Comparison of ENCODE assay signal across 9 mouse cellular contexts in genomic region chr5:67048003-67048402, GRCm38 (mm10). TPM values are rescaled to one million over a fixed set of nuclear protein-coding genes. Genes with fewer than 3 reads are reported as not detected.
DNase-seq lines count a peak whose midpoint lies in the region; ATAC-seq and TF ChIP-seq lines count a peak whose summit lies in the region.
"Had no signal": no experiment of that assay in that cellular context is flagged by ENCODE, and none has a peak within 500 bp of the region (broad histone marks: within the 10 kb centered on the region; RNA-seq: fewer than 3 reads in every experiment).

No protein-coding gene starts in this region.

- H3K4me3 ChIP-seq in stomach, postnatal 0 days (ENCODE audit: low read depth, low read length): no peak overlapping the region
- H3K4me3 ChIP-seq: limb, embryonic 15.5 days had no signal

- no peak overlapping the region for H3K9ac ChIP-seq in stomach, postnatal 0 days (ENCODE audit: low read length)
- H3K9ac ChIP-seq: limb, embryonic 15.5 days had no signal

- no peak overlapping the region for H3K4me2 ChIP-seq in stomach, postnatal 0 days (replicated peaks; ENCODE audit: low read depth)
- H3K4me2 ChIP-seq: limb, embryonic 15.5 days had no signal

- peak; percentile 81 for ATAC-seq in frontal cortex, adult (ENCODE audit: low TSS enrichment)
- ATAC-seq in megakaryocyte progenitor cell, adult 5-6 weeks (replicated peaks; ENCODE audit: poor library complexity): peak; percentile 81
- peak; percentile 42; the same call in 1 of the 2 replicates for ATAC-seq in stomach, postnatal 0 days (ENCODE audit: low FRiP score, low TSS enrichment)

- no peaks in the 10 kb centered on the region for H3K27me3 ChIP-seq in stomach, postnatal 0 days (ENCODE audit: control insufficient read depth, insufficient read depth, low read length)
- H3K27me3 ChIP-seq: limb, embryonic 15.5 days had no signal

- H3K27ac ChIP-seq in stomach, postnatal 0 days (replicated peaks): no peak overlapping the region
- H3K27ac ChIP-seq: limb, embryonic 15.5 days had no signal

- WGBS in stomach, postnatal 0 days: 18% methylated on average over 4 of the region's 4 CpGs

- no peaks in the 10 kb centered on the region for H3K4me1 ChIP-seq in stomach, postnatal 0 days (replicated peaks; ENCODE audit: control insufficient read depth, insufficient read depth)
- H3K4me1 ChIP-seq: limb, embryonic 15.5 days had no signal

- no peak for TF ChIP-seq EP300 in stomach, postnatal 0 days (optimal IDR thresholded peaks at IDR 0.05)

- no peaks in the 10 kb centered on the region for H3K36me3 ChIP-seq in stomach, postnatal 0 days (ENCODE audit: control insufficient read depth, insufficient read depth, low read length)

- TF ChIP-seq CTCF in stomach, postnatal 0 days (IDR thresholded peaks at IDR 0.05; ENCODE audit: low read depth): peak; percentile 94

- no peak for DNase-seq in frontal cortex, postnatal 25 days (ENCODE audit: low spot score in 2 of 2)
- peak; percentile 13 for DNase-seq in urinary bladder, postnatal 14 days (ENCODE audit: low spot score)
- no peak for DNase-seq in urinary bladder, postnatal 4 days (ENCODE audit: low spot score in 2 of 2)
- DNase-seq in embryo, embryonic 9.5 days (ENCODE audit: extremely low spot score): peak; percentile 59
- peak; percentile 49 for DNase-seq in hindlimb bud, embryonic 11.5 days (ENCODE audit: extremely low spot score, low read depth, low spot score)
- DNase-seq in stomach, postnatal 0 days (ENCODE audit: low spot score): peak; percentile 57

- H3K9me3 ChIP-seq in stomach, postnatal 0 days (ENCODE audit: control insufficient read depth, low read length): no peaks in the 10 kb centered on the region
- H3K9me3 ChIP-seq: limb, embryonic 15.5 days had no signal

RNA-seq across cellular contexts. Expression of gene Phox2b, which starts 51.1 kb away (rescaled TPM):
- total RNA-seq in megakaryocyte progenitor cell, adult 5-6 weeks (2015): not detected in 2 replicates
- not detected in 2 replicates for total RNA-seq in megakaryocyte progenitor cell, adult 5-6 weeks (2017)
- 5.7 and 6.2 TPM in 2 replicates for polyA plus RNA-seq in stomach, postnatal 0 days (2015; fragmentation: Nextera tagmentation; extraction: Ambion mirVana)

Comparison
In these comparisons a context has a peak if more than half of its experiments do, and no peak if none do; other contexts are left out.
1. DNase-seq: peak in urinary bladder, postnatal 14 days (single experiment), embryo, embryonic 9.5 days (single experiment), hindlimb bud, embryonic 11.5 days (single experiment) and stomach, postnatal 0 days (single experiment); none in frontal cortex, postnatal 25 days (0 of 2) and urinary bladder, postnatal 4 days (0 of 2).
2. Peak in every context shown above with its lines, with median percentiles within 50 percentile points of each other: ATAC-seq.